Mouse (Mus musculus) midbrain, postnatal 0 days (tissue): ENCODE data around the gene Rps2. TPM values are rescaled to one million over a fixed set of nuclear protein-coding genes. Genes with fewer than 3 reads are reported as not detected.

Experiments used
- ATAC-seq: fragments of 200-750 bp; cut with Nextera tagmentation; 2 replicates; pipeline ENCODE4 v1.8.0; 2017; ENCODE audit warnings: moderate number of reproducible peaks, mild to moderate bottlenecking, moderate TSS enrichment, moderate library complexity; ENCODE audit not compliant: low FRiP score
- DNase-seq: peaks from one replicate; pipeline ENCODE4 v3.0.0-alpha.2; 2015; ENCODE audit warnings: low spot score
- H3K27ac ChIP-seq: fragments of 300-500 bp; sonication (generic); 2 replicates; pipeline ENCODE4 v1.5.1; 2014; ENCODE audit warnings: low read depth, mild to moderate bottlenecking, low read length, mixed read lengths
- H3K27me3 ChIP-seq: fragments of 300-500 bp; sonication (generic); 2 replicates; pipeline ENCODE4 v1.6.1; 2014; ENCODE audit warnings: low read length, control low read depth, mixed read lengths; ENCODE audit not compliant: insufficient read depth
- H3K36me3 ChIP-seq: fragments of 300-500 bp; sonication (generic); 2 replicates; pipeline ENCODE4 v1.6.1; 2014; ENCODE audit warnings: low read length, control low read depth, mixed read lengths; ENCODE audit not compliant: insufficient read depth
- H3K4me1 ChIP-seq: fragments of 300-500 bp; sonication (generic); 2 replicates; pipeline ENCODE4 v1.6.1; 2014; ENCODE audit warnings: mild to moderate bottlenecking, control low read depth, antibody characterized with exemption, low read length, mixed read lengths; ENCODE audit not compliant: insufficient read depth
- H3K4me2 ChIP-seq: fragments of 300-500 bp; sonication (generic); 2 replicates; pipeline ENCODE4 v1.6.1; 2014; ENCODE audit warnings: low read depth, mild to moderate bottlenecking, low read length, mixed read lengths; ENCODE audit not compliant: poor library complexity, severe bottlenecking
- H3K4me3 ChIP-seq: fragments of 300-500 bp; sonication (generic); 2 replicates; pipeline ENCODE4 v1.5.1; 2014; ENCODE audit warnings: low read depth, mild to moderate bottlenecking, low read length, moderate library complexity
- H3K9ac ChIP-seq: fragments of 300-500 bp; sonication (generic); replicated peaks from 2 replicates; pipeline ENCODE4 v1.6.1; 2014; ENCODE audit warnings: mild to moderate bottlenecking, low read length, moderate library complexity, mixed read lengths; ENCODE audit not compliant: poor library complexity, severe bottlenecking
- H3K9me3 ChIP-seq: fragments of 300-500 bp; sonication (generic); 2 replicates; pipeline ENCODE4 v1.6.1; 2016; ENCODE audit warnings: low read length, control low read depth
- CTCF ChIP-seq: IDR thresholded peaks from 2 replicates; pipeline ENCODE4 v1.5.1; 2016; ENCODE audit warnings: antibody characterized with exemption, mild to moderate bottlenecking
- WGBS: fragments of 180-500 bp; shearing (Covaris S2); extraction: QIAGEN DNeasy Blood & Tissue Kit; methylation state at CpG from one replicate; pipeline ENCODE4 v1.1.7; 2014; 5-methylcytosine and 5-hydroxymethylcytosine counted together
- polyA plus RNA-seq: library from polyadenylated mRNA; unstranded; fragments of >200 nt; fragmentation: Nextera tagmentation; extraction: Ambion mirVana; gene quantifications from 2 replicates; pipeline ENCODE4 v1.2.1, GENCODE M21; 2015
- total RNA-seq: library from RNA; depleted of rRNA; stranded (reverse); fragments of >200 nt; gene quantifications from 2 replicates; pipeline ENCODE4 v1.2.3, GENCODE M21; 2014

Gene Rps2
- total and polyA plus RNA-seq, 2 experiments from 2014 or later: 749 to 2,389 TPM

- no peaks in the 10 kb centered on the region for H3K9me3 ChIP-seq
- H3K4me1 ChIP-seq: peaks cover 15% of the 10 kb centered on the region; the same call in 1 of the 2 replicates
- no peak overlapping the region for H3K4me3 ChIP-seq
- peaks cover 6% of the 10 kb centered on the region; the same call in 1 of the 2 replicates for H3K36me3 ChIP-seq
- H3K4me2 ChIP-seq: no peak overlapping the region
- no peak overlapping the region for H3K27ac ChIP-seq
- H3K27me3 ChIP-seq: no peaks in the 10 kb centered on the region
- DNase-seq (no peak), ATAC-seq (no peak)
- WGBS: 35% methylated on average over 5 of the region's 5 CpGs
- no peak for TF ChIP-seq CTCF
- 0 out of 2 replicates have a peak overlapping the region, but pooled peaks have one; percentile 36 for H3K9ac ChIP-seq
These were observed 45.8 kb upstream of the Rps2 start for GRCm38 (mm10) chr17:24672141-24672540.

DNA sequence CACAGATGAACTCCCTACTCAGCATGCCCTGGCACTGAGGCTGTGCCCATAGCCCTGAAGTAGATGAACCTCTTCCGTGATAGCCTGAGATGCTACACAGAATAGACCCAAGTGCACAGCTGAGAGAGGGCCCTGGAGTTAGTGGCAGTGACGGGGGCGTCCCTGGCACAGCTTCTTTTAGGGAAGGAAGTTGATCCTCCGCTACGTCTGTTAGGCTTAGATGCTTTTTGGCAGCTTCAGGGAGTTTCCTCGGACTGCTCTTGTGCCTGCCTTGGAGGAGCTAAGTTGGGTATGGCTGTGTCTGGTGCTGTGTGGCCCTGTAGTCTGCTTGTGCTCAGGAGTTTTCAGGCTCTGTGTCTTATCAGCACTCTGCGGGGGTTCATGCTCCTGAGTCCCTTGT, 43.6 kb upstream of the Rps2 start:
- no peak for ATAC-seq
- no peak for TF ChIP-seq CTCF
- 84% methylated on average over 7 of the region's 7 CpGs for WGBS

DNA sequence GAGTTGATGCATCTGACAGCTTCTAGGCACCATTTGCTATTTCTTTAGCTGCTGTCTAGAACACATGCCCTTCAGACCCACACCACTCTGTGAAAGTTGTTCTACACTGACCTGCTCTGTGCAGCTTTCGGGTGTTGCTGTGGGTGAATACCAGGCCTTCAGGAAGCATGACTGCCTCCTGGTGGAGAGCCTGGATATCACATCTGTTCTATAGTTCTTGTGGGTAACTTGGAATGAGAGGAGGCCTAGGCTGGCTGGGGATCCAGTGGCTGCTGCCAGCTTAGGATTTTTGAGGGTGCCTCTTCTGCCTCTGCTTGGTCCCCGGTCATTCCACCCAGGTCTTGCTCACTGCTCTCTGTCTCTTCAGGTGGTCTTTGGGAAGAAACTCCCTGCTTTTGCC, 41.7 kb upstream of the Rps2 start:
- no peaks in the 10 kb centered on the region for H3K27me3 ChIP-seq
- peak; percentile 82 for TF ChIP-seq CTCF
- H3K4me1 ChIP-seq: peaks cover 10% of the 10 kb centered on the region; the same call in 1 of the 2 replicates
- no peak overlapping the region for H3K4me3 ChIP-seq
- no peaks in the 10 kb centered on the region for H3K9me3 ChIP-seq
- ATAC-seq (no peak), DNase-seq (peak; percentile 71)
- H3K27ac ChIP-seq: no peak overlapping the region
- no peak overlapping the region for H3K4me2 ChIP-seq
- WGBS: 53% methylated on average over 2 of the region's 2 CpGs
- no peak overlapping the region for H3K9ac ChIP-seq
- peaks cover 46% of the 10 kb centered on the region for H3K36me3 ChIP-seq

More for the DNA sequence above, 43.6 kb upstream of the Rps2 start:
- Histone ChIP-seq H3K27me3 (no peaks in the 10 kb centered on the region), H3K4me2 (no peak overlapping the region), H3K4me1 (peaks cover 15% of the 10 kb centered on the region; the same call in 1 of the 2 replicates), H3K9ac (no peak overlapping the region), H3K4me3 (no peak overlapping the region), H3K27ac (no peak overlapping the region), H3K36me3 (peaks cover 27% of the 10 kb centered on the region), H3K9me3 (no peaks in the 10 kb centered on the region)
- DNase-seq: no peak

GRCm38 (mm10) chr17:24676877-24677276, 41.0 kb upstream of the Rps2 start:
- ATAC-seq (no peak), DNase-seq (no peak)
- Histone ChIP-seq H3K9ac (no peak overlapping the region), H3K36me3 (peaks cover 52% of the 10 kb centered on the region), H3K27ac (no peak overlapping the region), H3K27me3 (no peaks in the 10 kb centered on the region), H3K4me2 (no peak overlapping the region), H3K9me3 (no peaks in the 10 kb centered on the region), H3K4me1 (0 out of 2 replicates have a peak, but pooled peaks cover 6% of the 10 kb centered on the region), H3K4me3 (no peak overlapping the region)
- 93% methylated on average over 5 of the region's 5 CpGs for WGBS
- TF ChIP-seq CTCF: no peak

GRCm38 (mm10) chr17:24677500-24678080, 40.3 kb upstream of the Rps2 start:
- WGBS: 97% methylated on average over 24 of the region's 24 CpGs
- peaks cover 57% of the 10 kb centered on the region for H3K36me3 ChIP-seq
- no peak overlapping the region for H3K4me2 ChIP-seq
- ATAC-seq: no peak
- H3K27ac ChIP-seq: no peak overlapping the region
- no peaks in the 10 kb centered on the region for H3K9me3 ChIP-seq
- H3K9ac ChIP-seq: no peak overlapping the region
- no peaks in the 10 kb centered on the region for H3K27me3 ChIP-seq
- no peak overlapping the region for H3K4me3 ChIP-seq
- H3K4me1 ChIP-seq: no peaks in the 10 kb centered on the region
- no peak for DNase-seq
- TF ChIP-seq CTCF: no peak

- DNase-seq: no peak
- Histone ChIP-seq H3K9ac (no peak overlapping the region), H3K9me3 (no peaks in the 10 kb centered on the region), H3K27ac (no peak overlapping the region), H3K27me3 (no peaks in the 10 kb centered on the region), H3K4me3 (no peak overlapping the region), H3K4me1 (peaks cover 14% of the 10 kb centered on the region), H3K4me2 (peak overlapping the region; percentile 18; the same call in 1 of the 2 replicates), H3K36me3 (peaks cover 22% of the 10 kb centered on the region)
- 39% methylated on average over 16 of the region's 16 CpGs for WGBS
- no peak for TF ChIP-seq CTCF
- ATAC-seq: no peak
These were observed 31.4 kb upstream of the Rps2 start for GRCm38 (mm10) chr17:24686514-24686913.
